In genomic region chr12:13202322-13202721, GRCm38 (mm10) we compare ENCODE assay signal across 28 mouse cellular contexts. TPM values are rescaled to one million over a fixed set of nuclear protein-coding genes. Genes with fewer than 3 reads are reported as not detected.
DNase-seq lines count a peak whose midpoint lies in the region; ATAC-seq and TF ChIP-seq lines count a peak whose summit lies in the region.
"Had no signal": no experiment of that assay in that cellular context is flagged by ENCODE, and none has a peak within 500 bp of the region (broad histone marks: within the 10 kb centered on the region; RNA-seq: fewer than 3 reads in every experiment).

No protein-coding gene starts in this region.

- H3K36me3 ChIP-seq in heart, postnatal 0 days (replicated peaks; ENCODE audit: control insufficient read depth, insufficient read depth, low read length) = no peaks in the 10 kb centered on the region
- no peaks in the 10 kb centered on the region for H3K36me3 ChIP-seq in stomach, embryonic 16.5 days (ENCODE audit: control insufficient read depth, insufficient read depth, low read length)
- H3K36me3 ChIP-seq in stomach, postnatal 0 days (ENCODE audit: control insufficient read depth, insufficient read depth, low read length) = no peaks in the 10 kb centered on the region
- H3K36me3 ChIP-seq in liver, postnatal 0 days (replicated peaks; ENCODE audit: insufficient read depth, low read length) = no peaks in the 10 kb centered on the region
- H3K36me3 ChIP-seq: embryonic facial prominence, embryonic 13.5 days; G1E; heart, embryonic 13.5 days; kidney, embryonic 15.5 days; limb, embryonic 12.5 days; liver, embryonic 15.5 days; lung, embryonic 15.5 days; midbrain, embryonic 13.5 days had no signal

- no peak overlapping the region for H3K9ac ChIP-seq in heart, postnatal 0 days (replicated peaks; ENCODE audit: low read depth, low read length)
- no peak overlapping the region for H3K9ac ChIP-seq in stomach, embryonic 16.5 days (ENCODE audit: low read length)
- H3K9ac ChIP-seq in stomach, postnatal 0 days (ENCODE audit: low read length) = no peak overlapping the region
- H3K9ac ChIP-seq in liver, postnatal 0 days (replicated peaks) = no peak overlapping the region
- H3K9ac ChIP-seq: embryonic facial prominence, embryonic 13.5 days; heart, embryonic 13.5 days; kidney, embryonic 15.5 days; limb, embryonic 12.5 days; liver, embryonic 15.5 days; lung, embryonic 15.5 days; midbrain, embryonic 13.5 days had no signal

- no peak for TF ChIP-seq CTCF in heart, postnatal 0 days (IDR thresholded peaks at IDR 0.05; ENCODE audit: low read depth)
- TF ChIP-seq CTCF in stomach, postnatal 0 days (IDR thresholded peaks at IDR 0.05; ENCODE audit: low read depth) = no peak
- no peak for TF ChIP-seq CTCF in liver, postnatal 0 days (IDR thresholded peaks at IDR 0.05; ENCODE audit: low read depth)

- H3K27me3 ChIP-seq in heart, postnatal 0 days (ENCODE audit: control insufficient read depth, insufficient read depth, low read length) = no peaks in the 10 kb centered on the region
- H3K27me3 ChIP-seq in stomach, embryonic 16.5 days (ENCODE audit: control insufficient read depth, insufficient read depth, low read length) = no peaks in the 10 kb centered on the region
- H3K27me3 ChIP-seq in stomach, postnatal 0 days (ENCODE audit: control insufficient read depth, insufficient read depth, low read length) = no peaks in the 10 kb centered on the region
- H3K27me3 ChIP-seq in liver, postnatal 0 days (ENCODE audit: insufficient read depth, low read length) = no peaks in the 10 kb centered on the region
- H3K27me3 ChIP-seq: embryonic facial prominence, embryonic 13.5 days; heart, embryonic 13.5 days; kidney, embryonic 15.5 days; limb, embryonic 12.5 days; liver, embryonic 15.5 days; lung, embryonic 15.5 days; midbrain, embryonic 13.5 days; Patski had no signal

- no peak overlapping the region for H3K4me3 ChIP-seq in heart, postnatal 0 days (ENCODE audit: low read depth, low read length)
- no peak overlapping the region for H3K4me3 ChIP-seq in stomach, embryonic 16.5 days (replicated peaks; ENCODE audit: low read length)
- no peak overlapping the region for H3K4me3 ChIP-seq in stomach, postnatal 0 days (ENCODE audit: low read depth, low read length)
- no peak overlapping the region for H3K4me3 ChIP-seq in liver, postnatal 0 days (ENCODE audit: low read depth, low read length)
- H3K4me3 ChIP-seq: embryonic facial prominence, embryonic 13.5 days; heart, embryonic 13.5 days; kidney, embryonic 15.5 days; limb, embryonic 12.5 days; liver, embryonic 15.5 days; lung, embryonic 15.5 days; megakaryocyte, embryonic 14.5 days; midbrain, embryonic 13.5 days had no signal

- no peak overlapping the region for H3K4me2 ChIP-seq in heart, postnatal 0 days (ENCODE audit: low read depth, low read length)
- H3K4me2 ChIP-seq in stomach, embryonic 16.5 days (ENCODE audit: low read depth, low read length) = no peak overlapping the region
- no peak overlapping the region for H3K4me2 ChIP-seq in stomach, postnatal 0 days (replicated peaks; ENCODE audit: low read depth)
- H3K4me2 ChIP-seq in liver, postnatal 0 days (ENCODE audit: low read depth, low read length) = no peak overlapping the region
- H3K4me2 ChIP-seq: embryonic facial prominence, embryonic 13.5 days; heart, embryonic 13.5 days; kidney, embryonic 15.5 days; limb, embryonic 12.5 days; liver, embryonic 15.5 days; lung, embryonic 15.5 days; midbrain, embryonic 13.5 days had no signal

- H3K9me3 ChIP-seq in heart, postnatal 0 days (replicated peaks; ENCODE audit: control insufficient read depth, low read length) = no peaks in the 10 kb centered on the region
- no peaks in the 10 kb centered on the region for H3K9me3 ChIP-seq in stomach, embryonic 16.5 days (replicated peaks; ENCODE audit: control insufficient read depth, low read length)
- H3K9me3 ChIP-seq in stomach, postnatal 0 days (ENCODE audit: control insufficient read depth, low read length) = no peaks in the 10 kb centered on the region
- no peaks in the 10 kb centered on the region for H3K9me3 ChIP-seq in liver, postnatal 0 days (ENCODE audit: low read length)
- H3K9me3 ChIP-seq: embryonic facial prominence, embryonic 13.5 days; G1E; heart, embryonic 13.5 days; kidney, embryonic 15.5 days; limb, embryonic 12.5 days; liver, embryonic 15.5 days; lung, embryonic 15.5 days; midbrain, embryonic 13.5 days had no signal

- no peak overlapping the region for H3K27ac ChIP-seq in heart, postnatal 0 days (ENCODE audit: low read depth)
- H3K27ac ChIP-seq in stomach, embryonic 16.5 days (ENCODE audit: low read length) = no peak overlapping the region
- no peak overlapping the region for H3K27ac ChIP-seq in stomach, postnatal 0 days (replicated peaks)
- no peak overlapping the region for H3K27ac ChIP-seq in liver, postnatal 0 days (ENCODE audit: low read depth)
- H3K27ac ChIP-seq: embryonic facial prominence, embryonic 13.5 days; heart, embryonic 13.5 days; hindbrain, postnatal 0 days; kidney, embryonic 15.5 days; limb, embryonic 12.5 days; liver, embryonic 15.5 days; lung, embryonic 15.5 days; midbrain, embryonic 13.5 days had no signal

- H3K4me1 ChIP-seq in heart, postnatal 0 days (ENCODE audit: control insufficient read depth, insufficient read depth) = no peaks in the 10 kb centered on the region; the same call in 1 of the 2 replicates
- no peaks in the 10 kb centered on the region for H3K4me1 ChIP-seq in stomach, embryonic 16.5 days (ENCODE audit: control insufficient read depth, insufficient read depth, low read length)
- H3K4me1 ChIP-seq in stomach, postnatal 0 days (replicated peaks; ENCODE audit: control insufficient read depth, insufficient read depth) = no peaks in the 10 kb centered on the region
- no peaks in the 10 kb centered on the region for H3K4me1 ChIP-seq in liver, postnatal 0 days (ENCODE audit: insufficient read depth)
- H3K4me1 ChIP-seq: embryonic facial prominence, embryonic 13.5 days; liver, embryonic 15.5 days; lung, embryonic 15.5 days; megakaryocyte, embryonic 14.5 days; midbrain, embryonic 13.5 days had no signal

- 0 out of 2 replicates have a peak, but pooled peaks have one; percentile 33 for ATAC-seq in heart, postnatal 0 days (ENCODE audit: insufficient read depth, low read depth)
- ATAC-seq in stomach, embryonic 16.5 days (ENCODE audit: insufficient read depth, low FRiP score) = peak; percentile 40; the same call in 1 of the 2 replicates
- no peak for ATAC-seq in stomach, postnatal 0 days (ENCODE audit: low FRiP score, low TSS enrichment)
- ATAC-seq in liver, postnatal 0 days = no peak
- ATAC-seq: forebrain, embryonic 16.5 days; hindbrain, postnatal 0 days; midbrain, embryonic 13.5 days; Patski had no signal

- peak; percentile 92 for DNase-seq in heart, adult 11 months
- DNase-seq in heart, adult 9 months (ENCODE audit: low spot score in 2 of 2) = no peak
- DNase-seq in heart, postnatal 0 days (ENCODE audit: low spot score) = no peak
- DNase-seq in heart, adult 8-10 months (ENCODE audit: low spot score) = no peak
- DNase-seq in stomach, postnatal 0 days (ENCODE audit: low spot score) = no peak
- DNase-seq in liver, postnatal 0 days = no peak
- DNase-seq: adrenal gland, postnatal 10 days; cerebellum, adult 11 months; cerebellum, adult 9-11 months; embryo, embryonic 11 days; kidney, adult 18-20 months; kidney, postnatal 25 days; lung, postnatal 4 days; right cerebral cortex, postnatal 14 days; thymus, postnatal 14 days had no signal

- no peak for TF ChIP-seq EP300 in heart, postnatal 0 days (IDR thresholded peaks at IDR 0.05; ENCODE audit: low read depth)
- TF ChIP-seq EP300 in stomach, postnatal 0 days (optimal IDR thresholded peaks at IDR 0.05) = no peak
- TF ChIP-seq EP300 in liver, postnatal 0 days (IDR thresholded peaks at IDR 0.05; ENCODE audit: low read depth) = no peak

RNA-seq across cellular contexts. Expression of gene Ddx1, which starts 46.7 kb away (rescaled TPM):
- total RNA-seq in heart, postnatal 0 days (2014; rRNA removed; ENCODE audit: low replicate concordance) = 23.8 and 33.7 TPM in 2 replicates
- polyA plus RNA-seq in heart, postnatal 0 days (2015; fragmentation: Nextera tagmentation; extraction: Ambion mirVana) = 62.6 TPM in 2 replicates
- 10 to 100 TPM; 70.8 to 87.7 (median 81.1) TPM for total RNA-seq in heart, adult 8-10 months (2022)
- polyA plus RNA-seq in stomach, embryonic 16.5 days (2015; fragmentation: Nextera tagmentation; extraction: Ambion mirVana) = 122 and 134 TPM in 2 replicates
- polyA plus RNA-seq in stomach, postnatal 0 days (2015; fragmentation: Nextera tagmentation; extraction: Ambion mirVana) = 61.3 and 62.4 TPM in 2 replicates
- polyA plus RNA-seq in liver, postnatal 0 days (2015; fragmentation: Nextera tagmentation; extraction: Ambion mirVana) = 46.5 and 48.0 TPM in 2 replicates

Comparison
In these comparisons a context has a peak if more than half of its experiments do, and no peak if none do; other contexts are left out.
1. ATAC-seq: peak in heart, postnatal 0 days (single experiment) and stomach, embryonic 16.5 days (single experiment); none in stomach, postnatal 0 days (single experiment) and liver, postnatal 0 days (single experiment).